Mouse (Mus musculus) heart, postnatal 25 days (tissue): ENCODE data around the gene E2f8. TPM values are rescaled to one million over a fixed set of nuclear protein-coding genes. Genes with fewer than 3 reads are reported as not detected.
A peak's percentile ranks its signal among the peaks of the same experiment; 100 is the strongest.

ENCODE experiments used
- DNase-seq: peaks from one replicate; pipeline ENCODE4 v3.0.0; 2022; ENCODE audit warnings: low spot score
- intact Hi-C: fragments of 180-260 bp; cut with DNase I; formaldehyde crosslinking; loops from one replicate; pipeline ENCODE4 v1.15.1; 2025
- total RNA-seq, 2 experiments: library from RNA; stranded (reverse); gene quantifications; 2 replicates each; pipeline ENCODE4 v1.2.3; 2021

The E2f8 gene
- total RNA-seq, 2 experiments from 2014 or later = 0.75 to 0.87 TPM

GRCm38 (mm10) chr7:48894152-48894551 lies 12.8 kb upstream of the E2f8 start:
- intact Hi-C loops = loop anchor here (1.0 to 5.0 kb wide), 3 partner anchors 173 to 378 kb away; no protein-coding TSS in a partner anchor
- no peak for DNase-seq

GRCm38 (mm10) chr7:48893093-48893492 lies 11.7 kb upstream of the E2f8 start:
- no peak for DNase-seq
- intact Hi-C loops = loop anchor here (5.0 kb wide), 2 partner anchors 174 to 379 kb away; no protein-coding TSS in a partner anchor

DNA sequence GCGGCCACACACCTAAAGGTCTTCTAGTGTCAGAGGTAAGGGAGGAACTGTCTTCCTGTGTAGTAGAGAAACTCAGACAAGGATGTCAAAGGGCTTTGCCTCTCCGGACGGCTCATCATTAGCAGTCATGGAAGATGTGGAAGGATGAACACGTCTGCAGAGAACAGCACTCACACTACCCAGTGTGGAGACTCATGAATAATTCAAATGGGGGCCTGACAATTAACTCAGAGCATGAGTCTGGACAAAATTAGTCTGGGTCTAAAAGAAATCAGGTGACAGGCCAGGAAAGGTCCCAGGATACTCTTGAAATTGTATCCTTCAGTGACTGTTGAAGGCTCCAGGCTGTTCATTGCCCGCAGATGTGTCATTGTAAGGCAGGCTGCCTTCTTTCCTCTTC lies 9.6 kb upstream of the E2f8 start:
- intact Hi-C loops = loop anchor here (5.0 kb wide), 2 partner anchors 176 to 381 kb away; no protein-coding TSS in a partner anchor
- no peak for DNase-seq

DNA sequence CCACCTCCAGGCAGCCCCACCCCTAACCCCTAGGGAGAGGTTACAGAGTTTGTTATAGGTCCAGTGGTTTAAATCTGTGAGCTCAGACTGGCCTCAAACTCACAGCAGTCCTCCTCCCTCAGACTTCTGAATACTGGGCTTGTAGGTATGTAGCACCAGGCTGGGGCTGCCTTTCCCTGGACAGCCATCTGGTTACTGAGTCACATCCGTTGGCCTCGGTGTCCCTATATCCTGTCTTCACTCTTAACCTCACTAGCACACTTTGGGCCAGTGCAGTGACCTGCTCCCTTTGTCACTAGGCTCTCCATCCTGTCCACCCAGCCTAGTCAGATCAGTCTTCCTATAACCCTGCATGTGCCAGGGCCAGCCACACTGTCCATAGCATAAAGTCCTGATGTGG lies 7.4 kb upstream of the E2f8 start:
- DNase-seq = no peak
- intact Hi-C loops = no loop called here

DNA sequence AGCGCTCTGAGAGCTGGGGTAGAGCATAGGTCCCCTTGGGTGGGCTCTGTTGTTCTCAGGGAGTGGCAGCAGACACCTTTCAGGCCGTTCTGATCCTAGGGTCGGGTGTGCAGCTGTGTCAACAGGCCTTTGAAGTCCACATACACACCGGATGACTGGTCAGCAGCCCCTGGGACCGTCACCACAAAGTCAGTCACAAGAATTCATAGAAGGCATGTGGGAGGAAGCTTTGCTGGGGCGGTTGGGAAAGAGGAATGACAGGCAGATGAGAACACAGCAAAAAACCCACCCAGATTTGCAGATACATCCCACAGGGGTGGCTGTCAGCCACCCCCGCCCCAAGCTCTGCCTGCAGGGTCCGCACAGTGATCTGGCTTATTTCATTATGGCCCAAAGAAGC lies 6.6 kb upstream of the E2f8 start:
- DNase-seq = no peak
- intact Hi-C loops = no loop called here

- DNase-seq = no peak
- intact Hi-C loops = no loop called here
These were observed 2.8 kb upstream of the E2f8 start for GRCm38 (mm10) chr7:48884266-48884611.

GRCm38 (mm10) chr7:48883525-48884265 lies 2.3 kb upstream of the E2f8 start:
- intact Hi-C loops = no loop called here
- no peak for DNase-seq

DNA sequence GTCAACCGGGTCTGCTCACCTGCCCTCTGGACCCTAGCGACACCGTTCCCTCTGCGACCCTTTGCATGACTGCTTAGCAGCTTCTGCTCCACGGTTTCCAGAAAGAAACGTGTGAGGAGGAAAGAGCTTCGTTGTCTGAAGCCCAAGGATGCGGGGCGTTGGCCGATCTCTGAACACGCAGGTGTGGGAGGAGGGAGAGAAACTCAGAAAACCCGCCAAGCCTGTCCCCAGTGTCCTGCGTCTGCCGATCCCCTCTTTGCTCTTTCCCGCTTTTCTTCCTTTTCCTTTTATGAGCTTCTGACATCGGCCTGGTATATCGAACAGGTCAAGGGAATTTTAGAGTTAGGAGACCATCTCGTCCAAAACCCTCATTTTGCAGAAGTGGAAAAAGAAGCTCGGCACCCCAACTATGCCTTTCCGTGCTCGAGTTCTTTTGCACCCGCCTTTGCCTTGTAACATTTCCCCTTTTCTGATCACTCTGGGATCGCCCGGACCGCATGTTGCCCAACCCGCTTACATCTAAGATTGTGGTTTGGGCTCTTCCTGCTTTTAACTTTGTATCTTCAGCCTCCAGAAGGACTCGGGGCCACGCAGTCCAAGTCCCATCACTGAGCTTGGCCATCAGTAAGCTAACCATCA lies 694 bp upstream of the E2f8 start:
- intact Hi-C loops = no loop called here
- no peak for DNase-seq

- DNase-seq = peak; percentile 93
- intact Hi-C loops = no loop called here
These were observed 560 bp downstream of the E2f8 start for GRCm38 (mm10) chr7:48880591-48881481.

GRCm38 (mm10) chr7:48879574-48879973 lies 1.8 kb downstream of the E2f8 start:
- intact Hi-C loops = loop anchor here (5.0 kb wide), 2 partner anchors 42 to 132 kb away; no protein-coding TSS in a partner anchor

DNA sequence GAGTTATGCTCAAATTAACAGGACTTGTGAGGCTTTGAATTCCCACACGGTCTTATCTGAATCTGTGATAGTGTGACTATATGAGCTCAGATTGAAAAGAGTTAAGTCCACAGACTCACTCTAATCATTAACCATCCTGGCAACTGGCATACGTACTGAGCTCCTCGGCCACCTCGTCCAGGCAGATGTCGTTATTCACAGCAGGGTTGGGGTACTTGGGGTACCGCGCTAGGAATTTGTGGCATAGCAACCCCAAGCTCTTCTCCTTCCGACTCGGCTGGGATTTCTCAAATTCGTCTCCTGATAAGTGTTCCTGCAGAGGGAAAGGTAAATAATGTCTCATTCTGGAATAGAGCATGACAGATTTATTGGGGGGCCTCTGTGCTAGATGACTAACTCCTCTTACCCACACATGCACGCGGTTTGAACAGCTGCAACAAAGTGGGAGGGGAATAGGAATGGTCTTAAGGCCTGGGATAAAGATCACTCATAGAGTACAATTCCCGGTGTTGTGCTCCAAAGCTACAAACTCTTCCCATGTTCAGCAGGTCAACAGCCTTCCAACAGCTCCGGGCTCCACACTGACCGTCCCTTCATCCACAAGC lies 3.5 kb downstream of the E2f8 start:
- intact Hi-C loops = loop anchor here (2.0 to 5.0 kb wide), 3 partner anchors 41 to 131 kb away; no protein-coding TSS in a partner anchor
- no peak for DNase-seq

More at GRCm38 (mm10) chr7:48879574-48879973, 1.8 kb downstream of the E2f8 start:
- DNase-seq = no peak

- DNase-seq = no peak
- intact Hi-C loops = loop anchor here (2.0 to 5.0 kb wide), 3 partner anchors 39 to 129 kb away; no protein-coding TSS in a partner anchor
These were observed 4.9 kb downstream of the E2f8 start for GRCm38 (mm10) chr7:48876526-48876925.

DNA sequence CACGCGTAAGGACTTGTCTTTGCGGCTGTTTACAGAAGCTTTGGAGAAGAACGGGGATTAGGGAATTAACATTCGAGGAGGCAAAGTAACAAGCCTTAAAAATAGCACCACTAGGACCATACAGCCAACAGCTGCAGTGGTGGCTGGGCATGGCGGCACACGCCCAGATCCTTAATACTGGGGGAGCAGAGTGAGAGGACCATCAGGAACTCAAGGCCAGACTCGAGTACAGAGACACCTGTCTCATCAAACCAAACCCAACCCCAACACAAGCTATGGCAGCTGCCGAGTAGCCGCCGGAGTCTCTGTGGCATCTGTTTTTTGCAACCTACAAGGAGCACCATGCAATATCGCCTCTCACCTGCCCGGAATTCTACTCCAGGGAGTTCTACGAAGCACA lies 6.3 kb downstream of the E2f8 start:
- intact Hi-C loops = loop anchor here (5.0 kb wide), 2 partner anchors 38 to 128 kb away; no protein-coding TSS in a partner anchor
- DNase-seq = no peak

DNA sequence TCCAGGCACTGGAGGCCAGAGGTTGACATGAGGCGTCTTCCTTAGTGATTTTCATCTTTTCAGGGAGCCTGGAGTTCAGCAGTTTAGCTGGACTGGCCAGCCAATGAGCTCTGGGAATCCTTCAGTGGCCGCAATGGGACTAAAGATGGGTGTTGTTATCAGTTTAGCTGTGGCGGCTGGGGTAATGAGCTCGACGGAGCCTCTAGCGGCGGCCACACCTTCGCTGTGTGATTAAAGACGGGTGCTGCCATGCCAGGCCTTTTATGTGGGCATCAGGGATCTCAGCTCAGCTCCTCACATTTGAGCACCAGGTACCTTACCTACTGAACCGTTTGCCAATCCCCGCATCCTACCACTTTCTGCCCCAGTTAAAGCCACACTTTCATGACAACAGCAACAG lies 10.1 kb downstream of the E2f8 start:
- intact Hi-C loops = no loop called here

GRCm38 (mm10) chr7:48870579-48871180 lies 10.7 kb downstream of the E2f8 start:
- intact Hi-C loops = no loop called here
- no peak for DNase-seq

More for the DNA sequence above, 10.1 kb downstream of the E2f8 start:
- no peak for DNase-seq

GRCm38 (mm10) chr7:48870144-48870543 lies 11.3 kb downstream of the E2f8 start:
- intact Hi-C loops = no loop called here
- no peak for DNase-seq

- intact Hi-C loops = no loop called here
These were observed 13.8 kb downstream of the E2f8 start for GRCm38 (mm10) chr7:48867576-48867975.

GRCm38 (mm10) chr7:48864671-48865458 lies 16.5 kb downstream of the E2f8 start:
- no peak for DNase-seq
- intact Hi-C loops = no loop called here

More at GRCm38 (mm10) chr7:48867576-48867975, 13.8 kb downstream of the E2f8 start:
- DNase-seq = no peak

DNA sequence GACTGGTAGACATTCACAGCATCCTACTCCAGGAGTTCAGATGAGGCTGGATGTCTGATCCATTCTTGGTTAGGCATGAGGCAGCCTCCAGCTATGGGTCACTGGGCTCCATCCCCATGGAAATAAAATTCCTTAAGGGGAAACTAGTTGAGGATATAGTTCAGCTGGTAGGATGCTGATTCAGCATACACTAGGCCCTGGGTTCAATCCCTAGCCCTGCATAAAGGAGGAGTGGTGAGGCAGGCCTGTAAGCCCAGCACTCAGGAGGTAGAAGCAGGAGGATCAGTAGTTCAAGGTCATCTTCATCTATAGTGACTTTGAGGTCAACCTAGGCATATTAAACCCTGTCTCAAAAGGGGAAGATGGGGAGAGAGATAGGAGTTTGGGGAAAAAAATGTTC lies 17.2 kb downstream of the E2f8 start:
- DNase-seq = no peak
- intact Hi-C loops = no loop called here
